Mouse (Mus musculus): ENCODE results near the gene Pik3c2g.

- TF ChIP-seq POLR2A (IDR thresholded peaks at IDR 0.05; ENCODE audit: extremely low read depth, insufficient read depth, low read length) (no peak), CTCF (IDR thresholded peaks at IDR 0.05; ENCODE audit: extremely low read depth, insufficient read depth, low read length) (no peak)
Measured at GRCm38 (mm10) chr6:139618774-139619173, 31.8 kb downstream of the Pik3c2g start.
